Mouse (Mus musculus) kidney, adult 2 months (tissue): ENCODE measurements around the gene F7.

Experiments used
- CTCF ChIP-seq: fragments of 200-500 bp; conservative IDR thresholded peaks from 2 replicates; pipeline ENCODE4 v1.5.1; 2011; ENCODE audit warnings: low read depth, mild to moderate bottlenecking, control low read depth, low read length, moderate library complexity, mixed read lengths; ENCODE audit not compliant: insufficient read depth, insufficient read length
- POLR2A ChIP-seq: fragments of 200-500 bp; IDR thresholded peaks from one replicate; pipeline ENCODE4 v1.6.1; 2011; ENCODE audit warnings: low read depth, low read length, control low read depth

DNA sequence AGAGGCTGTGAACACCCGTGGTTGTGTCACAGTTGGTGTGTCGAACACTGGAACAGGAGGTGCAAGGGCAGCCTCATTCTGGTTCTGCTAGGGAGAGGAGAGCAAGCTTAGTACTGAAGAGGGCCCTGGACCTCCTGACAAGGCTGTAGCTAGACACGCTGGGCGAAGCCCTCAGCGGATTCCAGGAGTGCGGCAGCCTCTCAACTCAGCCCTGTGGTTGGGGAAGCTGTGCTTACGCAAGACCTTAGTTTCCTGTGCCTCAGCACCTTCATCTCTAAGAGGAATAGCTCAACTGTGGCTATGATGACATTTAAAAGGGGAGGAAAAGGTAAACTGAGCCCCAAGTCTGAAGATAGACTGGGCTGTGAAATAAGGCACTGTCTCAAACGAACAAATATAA, 49.2 kb downstream of the F7 start:
- TF ChIP-seq POLR2A, result no peak
- TF ChIP-seq CTCF, result no peak
